Mouse (Mus musculus) layer of hippocampus, postnatal 25 days (tissue): ENCODE measurements around the gene Gm20838. TPM values are rescaled to one million over a fixed set of nuclear protein-coding genes. Genes with fewer than 3 reads are reported as not detected.
"Not testable (repeated sequence)": the region's sequence is repeated elsewhere in the genome, so short reads cannot be mapped to it uniquely, and the experiment has no call there.

Experiments
- DNase-seq, 2 experiments: peaks; one replicate each; pipeline ENCODE4 v3.0.0; 2022; ENCODE audit warnings: mixed read lengths in 2 of 2, low spot score in 1 of 2; ENCODE audit errors: extremely low spot score in 1 of 2
- total RNA-seq, 2 experiments: library from RNA; stranded (reverse); gene quantifications; 2 replicates each; pipeline ENCODE4 v1.2.3; 2021

Gm20838 gene
- total RNA-seq: not detected

GRCm38 (mm10) chrY:33543064-33543463 is at the start of gene Gm20838:
TSS of gene Gm20838 (minus strand) at chrY:33543164.
- not testable (repeated sequence) for DNase-seq
